Mouse (Mus musculus) inflammation-experienced regulatory T-cells (primary cell): ENCODE data around the gene Ddr1. TPM values are rescaled to one million over a fixed set of nuclear protein-coding genes. Genes with fewer than 3 reads are reported as not detected.

Experiments used
- polyA plus RNA-seq, 2 experiments: library from polyadenylated mRNA; unstranded; fragments of 100-300 nt; shearing (Covaris generic); gene quantifications; one replicate each; pipeline ENCODE4 v1.2.1; 2017

Ddr1 gene
- polyA plus RNA-seq, result 10 to 100 TPM in 1 of 2 experiments, 1 to 10 TPM in 1; 6.2 to 13.2 TPM

GRCm38 (mm10) chr17:35704621-35705464 lies at the start of gene Ddr1:
TSS of gene Ddr1 (minus strand) at chr17:35704621.

DNA sequence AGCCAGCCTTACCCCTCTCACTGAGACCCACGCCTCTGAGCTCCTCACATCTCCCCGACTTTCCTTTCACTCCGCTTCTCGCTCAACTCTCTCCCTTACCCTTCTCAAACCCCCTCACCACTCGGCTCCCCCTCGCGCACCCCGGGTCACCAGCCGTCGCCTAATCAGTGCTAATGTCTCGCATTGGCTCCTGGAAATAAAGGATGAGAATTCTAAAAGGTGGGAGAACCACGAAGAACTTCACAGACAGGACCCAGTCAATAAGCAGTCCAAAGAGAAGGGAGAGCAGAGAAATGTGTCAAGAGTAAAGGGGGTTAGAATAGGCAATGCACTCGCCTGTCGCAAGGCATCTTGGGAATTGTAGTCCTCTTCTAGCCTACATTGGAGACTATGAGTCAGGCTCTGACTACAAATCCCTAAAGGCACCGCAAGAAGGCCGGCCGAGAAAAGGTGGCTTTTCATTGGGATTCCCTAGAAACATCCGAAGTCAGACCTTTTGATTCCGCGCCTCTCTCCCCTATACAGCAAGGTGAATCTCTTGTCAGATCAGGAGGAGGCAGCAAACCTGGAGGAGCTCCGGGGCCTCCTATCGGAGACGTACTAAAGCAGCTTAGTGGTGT lies 30.9 kb downstream of the Ddr1 start, which contains the start of gene Gtf2h4:
Gene Gtf2h4, minus strand, starts transcription at position 324 of the 620 bp plus-strand sequence.

DNA sequence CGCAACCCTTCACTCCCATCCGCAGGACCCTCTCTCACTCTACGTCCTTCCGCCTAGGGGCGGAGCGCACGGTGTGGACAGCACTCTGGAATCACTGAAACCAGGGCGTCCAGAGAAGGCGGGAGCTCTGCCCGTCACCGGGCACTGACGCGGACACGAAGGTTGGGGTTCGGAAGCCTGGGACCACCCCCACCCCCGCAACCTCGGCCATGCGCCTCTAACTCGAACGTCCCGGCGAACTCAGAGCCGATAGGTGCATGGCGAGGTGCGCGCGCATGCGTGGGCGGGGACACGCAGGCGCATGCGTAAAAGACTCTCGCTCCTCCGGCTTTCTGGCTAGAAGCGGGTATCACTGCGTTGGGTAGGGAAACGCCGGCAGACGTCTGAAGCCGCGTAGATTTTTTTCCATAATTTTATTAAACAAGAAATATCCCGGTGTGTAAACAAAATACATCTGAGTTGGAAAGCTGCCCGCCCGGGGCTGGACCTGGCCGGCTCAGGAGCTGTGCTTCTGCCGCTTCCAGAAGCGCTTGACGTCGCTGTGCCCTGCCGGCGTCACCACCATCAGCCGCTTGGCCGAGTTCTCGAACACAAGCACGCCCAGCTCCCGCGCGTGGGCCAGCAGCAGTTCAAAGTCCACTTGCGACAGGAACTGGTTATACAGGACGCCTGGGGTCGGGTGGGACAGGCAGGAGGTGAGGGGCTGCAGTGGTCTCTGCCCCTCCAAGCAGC lies 36.9 kb downstream of the Ddr1 start, which contains the start of gene Vars2:
Gene Vars2, minus strand, starts transcription at position 259 of the 732 bp plus-strand sequence.

GRCm38 (mm10) chr17:35643609-35644236 lies 60.7 kb downstream of the Ddr1 start, which contains the start of gene Mucl3:
TSS of gene Mucl3 (minus strand) at chr17:35643695.

Other genes with a start within 250 kb of the Ddr1 start
- 10 to 100 TPM; 24.7 to 30.9 TPM for gene H2-Q10, start 234.5 kb downstream of the Ddr1 start, polyA plus RNA-seq
- 1 to 10 TPM in 1 of 2 experiments, under 1 TPM in 1; 0.40 to 1.3 TPM for gene Pou5f1, start 198.6 kb downstream of the Ddr1 start, polyA plus RNA-seq
- gene Tcf19, start 187.8 kb downstream of the Ddr1 start, polyA plus RNA-seq, result 10 to 100 TPM; 12.6 to 27.6 TPM
- 10 to 100 TPM; 10.7 to 18.4 TPM for gene Cchcr1, start 187.5 kb downstream of the Ddr1 start, polyA plus RNA-seq
- gene Psors1c2, start 171.4 kb downstream of the Ddr1 start, polyA plus RNA-seq, result not detected
- gene Cdsn, start 152.5 kb downstream of the Ddr1 start, polyA plus RNA-seq, result not detected
- gene 2300002M23Rik, start 137.2 kb downstream of the Ddr1 start, polyA plus RNA-seq, result not detected
- not detected for gene Sfta2, start 103.1 kb downstream of the Ddr1 start, polyA plus RNA-seq
- gene Gm9573, start 78.0 kb downstream of the Ddr1 start, polyA plus RNA-seq, result not detected
- not detected for gene Mucl3, start 60.9 kb downstream of the Ddr1 start, polyA plus RNA-seq
- gene Vars2, start 37.0 kb downstream of the Ddr1 start, polyA plus RNA-seq, result 10 to 100 TPM; 27.1 to 30.7 TPM
- gene Gtf2h4, start 30.9 kb downstream of the Ddr1 start, polyA plus RNA-seq, result 10 to 100 TPM; 24.3 to 29.4 TPM
- 10 to 100 TPM in 1 of 2 experiments, 1 to 10 TPM in 1; 1.3 to 15.6 TPM for gene Ier3, start 117.1 kb upstream of the Ddr1 start, polyA plus RNA-seq
- gene Flot1, start 118.6 kb upstream of the Ddr1 start, polyA plus RNA-seq, result 10 to 100 TPM; 50.7 to 73.5 TPM
- gene Tubb5, start 133.7 kb upstream of the Ddr1 start, polyA plus RNA-seq, result 100 to 1,000 TPM in 1 of 2 experiments, 10 to 100 TPM in 1; 97.3 to 106 TPM
- gene Mdc1, start 136.9 kb upstream of the Ddr1 start, polyA plus RNA-seq, result 10 to 100 TPM; 11.1 to 14.2 TPM
- 10 to 100 TPM; 18.1 to 29.3 TPM for gene Nrm, start 156.7 kb upstream of the Ddr1 start, polyA plus RNA-seq
- 100 to 1,000 TPM; 514 to 647 TPM for gene Ppp1r18, start 161.0 kb upstream of the Ddr1 start, polyA plus RNA-seq
- 10 to 100 TPM; 63.2 to 63.3 TPM for gene Dhx16, start 175.2 kb upstream of the Ddr1 start, polyA plus RNA-seq
- 10 to 100 TPM; 46.1 to 55.6 TPM for gene 2310061I04Rik, start 192.8 kb upstream of the Ddr1 start, polyA plus RNA-seq
- 10 to 100 TPM; 17.2 to 20.9 TPM for gene Atat1, start 205.5 kb upstream of the Ddr1 start, polyA plus RNA-seq
- gene Mrps18b, start 211.8 kb upstream of the Ddr1 start, polyA plus RNA-seq, result 10 to 100 TPM; 68.4 to 80.0 TPM
- gene Ppp1r10, start 211.8 kb upstream of the Ddr1 start, polyA plus RNA-seq, result 10 to 100 TPM; 51.4 to 69.4 TPM